Mouse (Mus musculus): ENCODE data around the gene Prss53. TPM values are rescaled to one million over a fixed set of nuclear protein-coding genes. Genes with fewer than 3 reads are reported as not detected.
A peak's percentile ranks its signal among the peaks of the same experiment; 100 is the strongest.

Gene Prss53
- polyA plus RNA-seq, 1 experiment from 2014 or later, result 0.81 TPM

DNA sequence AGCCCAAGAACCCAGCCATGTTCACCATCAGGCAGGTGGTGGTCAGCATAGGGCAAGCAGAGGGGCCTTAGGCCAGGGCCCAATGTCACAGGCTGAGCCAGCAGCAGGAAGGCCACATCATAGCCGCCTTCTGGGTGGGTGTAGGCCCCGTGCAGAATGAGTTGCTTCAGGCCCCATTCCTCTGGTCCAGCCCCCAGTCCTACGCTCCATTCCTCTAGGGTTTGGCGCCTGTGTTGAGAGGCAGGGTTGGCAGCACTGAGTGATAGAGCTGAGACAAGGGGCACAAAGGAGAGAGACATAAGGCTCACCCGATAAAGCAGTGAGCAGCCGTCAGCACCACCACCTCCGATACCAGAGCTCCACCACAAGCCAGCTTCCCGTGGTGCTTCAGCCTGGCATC is 3.6 kb downstream of the Prss53 start:
- ATAC-seq, result no peak
- peaks cover 46% of the 10 kb centered on the region for H3K36me3 ChIP-seq (ENCODE audit: control insufficient read depth, insufficient read depth, low read length)
- 87% methylated on average over 8 of the region's 8 CpGs for WGBS

DNA sequence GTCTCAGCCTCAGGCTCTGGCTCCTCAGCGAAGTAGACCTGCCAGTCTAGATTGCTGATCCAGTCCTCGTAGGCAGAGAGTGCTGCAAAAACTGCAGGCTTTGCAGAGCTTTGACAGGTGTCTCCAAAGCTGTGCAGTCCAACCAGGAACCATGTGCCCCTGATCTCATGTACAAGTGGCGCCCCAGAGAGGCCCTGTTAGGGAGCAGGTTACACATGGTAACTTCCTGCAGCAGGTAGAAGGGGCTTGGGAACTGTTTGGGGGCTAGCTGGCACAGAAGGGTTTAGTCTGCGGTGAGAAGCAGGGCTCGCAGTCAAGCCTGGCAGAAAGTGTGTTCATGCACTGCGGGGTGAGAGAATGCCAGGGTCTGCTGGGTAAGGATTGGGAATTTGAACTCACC is 4.2 kb downstream of the Prss53 start:
- Histone ChIP-seq H3K36me3 (ENCODE audit: control insufficient read depth, insufficient read depth, low read length) (peaks cover 52% of the 10 kb centered on the region), H3K9ac (ENCODE audit: low read depth, low read length) (no peak overlapping the region), H3K27ac (ENCODE audit: low read depth, low read length) (no peak overlapping the region), H3K27me3 (replicated peaks; ENCODE audit: control insufficient read depth, insufficient read depth, low read length) (no peaks in the 10 kb centered on the region), H3K4me3 (ENCODE audit: low read length) (no peak overlapping the region), H3K9me3 (ENCODE audit: control insufficient read depth, low read length) (no peaks in the 10 kb centered on the region), H3K4me1 (ENCODE audit: control insufficient read depth, insufficient read depth, low read depth, low read length) (peaks cover 8% of the 10 kb centered on the region), H3K4me2 (ENCODE audit: low read length) (no peak overlapping the region)
- no peak for ATAC-seq
- WGBS, result 92% methylated on average over 6 of the region's 6 CpGs

More for the DNA sequence above, 3.6 kb downstream of the Prss53 start:
- Histone ChIP-seq H3K4me2 (ENCODE audit: low read length) (no peak overlapping the region), H3K4me3 (ENCODE audit: low read length) (no peak overlapping the region), H3K27ac (ENCODE audit: low read depth, low read length) (no peak overlapping the region), H3K27me3 (replicated peaks; ENCODE audit: control insufficient read depth, insufficient read depth, low read length) (no peaks in the 10 kb centered on the region), H3K4me1 (ENCODE audit: control insufficient read depth, insufficient read depth, low read depth, low read length) (peaks cover 8% of the 10 kb centered on the region), H3K9me3 (ENCODE audit: control insufficient read depth, low read length) (no peaks in the 10 kb centered on the region), H3K9ac (ENCODE audit: low read depth, low read length) (no peak overlapping the region)

- Histone ChIP-seq H3K9me3 (ENCODE audit: control insufficient read depth, low read length) (no peaks in the 10 kb centered on the region), H3K4me1 (ENCODE audit: control insufficient read depth, insufficient read depth, low read depth, low read length) (peaks cover 8% of the 10 kb centered on the region), H3K36me3 (ENCODE audit: control insufficient read depth, insufficient read depth, low read length) (peaks cover 58% of the 10 kb centered on the region), H3K27ac (ENCODE audit: low read depth, low read length) (no peak overlapping the region), H3K27me3 (replicated peaks; ENCODE audit: control insufficient read depth, insufficient read depth, low read length) (no peaks in the 10 kb centered on the region), H3K4me3 (ENCODE audit: low read length) (no peak overlapping the region), H3K9ac (ENCODE audit: low read depth, low read length) (no peak overlapping the region), H3K4me2 (ENCODE audit: low read length) (no peak overlapping the region)
- WGBS, result 68% methylated on average over 6 of the region's 6 CpGs
- no peak for ATAC-seq
Measured at GRCm38 (mm10) chr7:127885951-127886350, 4.8 kb downstream of the Prss53 start.

- H3K4me3 ChIP-seq (ENCODE audit: low read length), result no peak overlapping the region
Measured at GRCm38 (mm10) chr7:127880431-127880830, 10.3 kb downstream of the Prss53 start.

GRCm38 (mm10) chr7:127879301-127879700 is 11.5 kb downstream of the Prss53 start:
- no peak for ATAC-seq
- Histone ChIP-seq H3K4me1 (ENCODE audit: control insufficient read depth, insufficient read depth, low read depth, low read length) (peaks cover 20% of the 10 kb centered on the region), H3K9me3 (ENCODE audit: control insufficient read depth, low read length) (no peaks in the 10 kb centered on the region), H3K4me3 (ENCODE audit: low read length) (no peak overlapping the region), H3K27ac (ENCODE audit: low read depth, low read length) (no peak overlapping the region), H3K4me2 (ENCODE audit: low read length) (no peak overlapping the region), H3K9ac (ENCODE audit: low read depth, low read length) (no peak overlapping the region), H3K36me3 (ENCODE audit: control insufficient read depth, insufficient read depth, low read length) (peaks cover 51% of the 10 kb centered on the region), H3K27me3 (replicated peaks; ENCODE audit: control insufficient read depth, insufficient read depth, low read length) (no peaks in the 10 kb centered on the region)
- WGBS, result 98% methylated on average over 9 of the region's 9 CpGs

More at GRCm38 (mm10) chr7:127880431-127880830, 10.3 kb downstream of the Prss53 start:
- Histone ChIP-seq H3K9me3 (ENCODE audit: control insufficient read depth, low read length) (no peaks in the 10 kb centered on the region), H3K27me3 (replicated peaks; ENCODE audit: control insufficient read depth, insufficient read depth, low read length) (no peaks in the 10 kb centered on the region), H3K4me1 (ENCODE audit: control insufficient read depth, insufficient read depth, low read depth, low read length) (peaks cover 16% of the 10 kb centered on the region), H3K36me3 (ENCODE audit: control insufficient read depth, insufficient read depth, low read length) (peaks cover 55% of the 10 kb centered on the region), H3K27ac (ENCODE audit: low read depth, low read length) (no peak overlapping the region), H3K9ac (ENCODE audit: low read depth, low read length) (no peak overlapping the region), H3K4me2 (ENCODE audit: low read length) (no peak overlapping the region)
- no peak for ATAC-seq
- WGBS, result 91% methylated on average over 12 of the region's 12 CpGs

DNA sequence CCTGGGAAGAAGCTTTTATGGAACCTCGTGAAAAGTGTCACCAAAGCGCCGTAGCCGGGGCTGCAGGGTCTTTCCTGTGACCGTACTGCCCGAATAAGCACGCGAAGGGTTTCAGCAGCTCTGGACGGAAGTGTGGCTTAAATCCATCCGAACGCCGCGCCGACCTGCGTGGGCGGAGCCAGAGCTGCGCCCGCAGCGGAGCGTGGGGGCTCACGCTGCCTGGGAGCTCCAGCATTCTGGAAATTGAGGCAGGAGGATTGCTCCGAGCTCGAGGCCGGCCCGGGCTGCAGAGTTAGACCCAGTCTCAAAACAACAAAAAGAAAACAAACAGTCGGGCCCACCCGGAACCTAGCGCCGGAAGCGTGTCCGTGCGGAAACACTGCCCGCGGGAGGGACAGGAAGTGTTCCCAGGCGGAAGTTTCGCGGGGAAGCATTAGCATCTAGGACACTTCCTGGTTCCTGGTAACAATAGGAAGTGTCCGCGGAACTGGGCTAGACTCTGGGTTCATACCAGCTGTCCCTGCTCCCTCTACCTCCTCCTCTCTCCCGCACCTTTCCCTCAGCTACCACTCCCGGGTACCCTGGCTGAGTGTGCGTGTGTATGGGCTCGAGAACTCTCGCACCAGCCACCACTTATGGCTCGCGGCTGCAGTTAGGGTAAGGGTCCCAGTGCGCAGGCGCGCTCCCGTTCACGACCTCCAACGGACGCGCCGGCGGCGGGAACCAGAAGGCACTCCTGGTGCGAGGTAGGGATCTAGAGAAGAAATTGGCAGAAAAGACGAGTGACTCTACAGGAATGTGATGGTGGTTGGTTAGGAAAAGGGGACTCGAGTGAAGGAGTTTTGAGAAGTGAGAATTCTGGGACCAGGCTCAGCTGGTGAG is 14.1 kb downstream of the Prss53 start, which contains the start of gene Zfp668:
Gene Zfp668 (minus strand): TSS at position 362 of the 882 bp plus-strand sequence.
- H3K36me3 ChIP-seq (ENCODE audit: control insufficient read depth, insufficient read depth, low read length), result peaks cover 31% of the 10 kb centered on the region
- peak; percentile 67 for ATAC-seq
- WGBS, result under 1% methylated on average over 58 of the region's 60 CpGs

GRCm38 (mm10) chr7:127876041-127876466 is 14.7 kb downstream of the Prss53 start, which contains the start of gene Zfp646:
TSS of gene Zfp646 (plus strand) at chr7:127876221.
- Histone ChIP-seq H3K27me3 (replicated peaks; ENCODE audit: control insufficient read depth, insufficient read depth, low read length) (no peaks in the 10 kb centered on the region), H3K27ac (ENCODE audit: low read depth, low read length) (peak within 1 kb of the TSS; percentile 98), H3K36me3 (ENCODE audit: control insufficient read depth, insufficient read depth, low read length) (peaks cover 25% of the 10 kb centered on the region), H3K4me1 (ENCODE audit: control insufficient read depth, insufficient read depth, low read depth, low read length) (peaks cover 27% of the 10 kb centered on the region), H3K9ac (ENCODE audit: low read depth, low read length) (peak within 1 kb of the TSS; percentile 94), H3K9me3 (ENCODE audit: control insufficient read depth, low read length) (no peaks in the 10 kb centered on the region), H3K4me3 (ENCODE audit: low read length) (peak within 1 kb of the TSS; percentile 83), H3K4me2 (ENCODE audit: low read length) (peak within 1 kb of the TSS; percentile 76)
- peak; percentile 89 for ATAC-seq
- 2% methylated on average over 40 of the region's 41 CpGs for WGBS

More for the DNA sequence above, 14.1 kb downstream of the Prss53 start, which contains the start of gene Zfp668:
- H3K4me2 ChIP-seq (ENCODE audit: low read length), result peak within 1 kb of the TSS; percentile 76
- no peaks in the 10 kb centered on the region for H3K9me3 ChIP-seq (ENCODE audit: control insufficient read depth, low read length)
- peak within 1 kb of the TSS; percentile 98 for H3K27ac ChIP-seq (ENCODE audit: low read depth, low read length)
- H3K4me3 ChIP-seq (ENCODE audit: low read length), result peak within 1 kb of the TSS; percentile 83
- peak within 1 kb of the TSS; percentile 94 for H3K9ac ChIP-seq (ENCODE audit: low read depth, low read length)
- H3K4me1 ChIP-seq (ENCODE audit: control insufficient read depth, insufficient read depth, low read depth, low read length), result peaks cover 27% of the 10 kb centered on the region
- H3K27me3 ChIP-seq (replicated peaks; ENCODE audit: control insufficient read depth, insufficient read depth, low read length), result no peaks in the 10 kb centered on the region

GRCm38 (mm10) chr7:127875627-127876001 is 15.2 kb downstream of the Prss53 start:
- Histone ChIP-seq H3K27me3 (replicated peaks; ENCODE audit: control insufficient read depth, insufficient read depth, low read length) (no peaks in the 10 kb centered on the region), H3K27ac (ENCODE audit: low read depth, low read length) (peak overlapping the region; percentile 98), H3K9me3 (ENCODE audit: control insufficient read depth, low read length) (no peaks in the 10 kb centered on the region), H3K4me2 (ENCODE audit: low read length) (peak overlapping the region; percentile 76), H3K4me1 (ENCODE audit: control insufficient read depth, insufficient read depth, low read depth, low read length) (peaks cover 27% of the 10 kb centered on the region), H3K36me3 (ENCODE audit: control insufficient read depth, insufficient read depth, low read length) (peaks cover 21% of the 10 kb centered on the region), H3K4me3 (ENCODE audit: low read length) (peak overlapping the region; percentile 83), H3K9ac (ENCODE audit: low read depth, low read length) (peak overlapping the region; percentile 94)
- peak; percentile 97 for ATAC-seq
- under 1% methylated on average over 43 of the region's 43 CpGs for WGBS
